Mouse (Mus musculus): ENCODE measurements at regions not wholly inside any gene's neighbourhood (a gene's known extent, or its start where the extent isn't known, plus 50 kb on each side); places are given as distances from the start of the nearest gene placed in this dataset.

- DNase-seq (ENCODE audit: extremely low read depth), result no peak
- H3K79me2 ChIP-seq (replicated peaks; ENCODE audit: control insufficient read depth, extremely low read depth, insufficient read depth, poor library complexity, severe bottlenecking), result no peaks in the 10 kb centered on the region
- H3K9me3 ChIP-seq (replicated peaks; ENCODE audit: low read length), result no peaks in the 10 kb centered on the region
- H3K9ac ChIP-seq (ENCODE audit: insufficient read depth, low read depth), result no peak overlapping the region
- TF ChIP-seq ZMIZ1 (IDR thresholded peaks at IDR 0.05; ENCODE audit: low read depth, low read length) (no peak), USF1 (IDR thresholded peaks at IDR 0.05; ENCODE audit: low read depth, low read length) (no peak), JUND (conservative IDR thresholded peaks at IDR 0.05; ENCODE audit: low read depth, low read length) (no peak), TCF12 (IDR thresholded peaks at IDR 0.05; ENCODE audit: low read depth, low read length) (no peak), CHD1 (IDR thresholded peaks at IDR 0.05; ENCODE audit: low read depth, low read length) (no peak), ZC3H11A (IDR thresholded peaks at IDR 0.05; ENCODE audit: low read depth, low read length) (no peak), USF2 (conservative IDR thresholded peaks at IDR 0.05; ENCODE audit: low read depth, low read length) (no peak), EP300 (IDR thresholded peaks at IDR 0.05; ENCODE audit: low read length) (no peak), ZKSCAN1 (IDR thresholded peaks at IDR 0.05; ENCODE audit: borderline replicate concordance, low read depth, low read length) (no peak), PAX5 (IDR thresholded peaks at IDR 0.05; ENCODE audit: low read length) (no peak), UBTF (IDR thresholded peaks at IDR 0.05; ENCODE audit: low read depth, low read length) (no peak), KAT2A (IDR thresholded peaks at IDR 0.05; ENCODE audit: insufficient replicate concordance, low read length) (no peak), ZNF384 (IDR thresholded peaks at IDR 0.05; ENCODE audit: low read depth, low read length) (no peak), JUN (IDR thresholded peaks at IDR 0.05; ENCODE audit: insufficient read depth, low read depth, low read length) (no peak), CHD2 (IDR thresholded peaks at IDR 0.05; ENCODE audit: low read length) (no peak), RAD21 (IDR thresholded peaks at IDR 0.05; ENCODE audit: low read depth, low read length) (no peak), RCOR1 (conservative IDR thresholded peaks at IDR 0.05; ENCODE audit: low read depth, low read length) (no peak)
- H3K4me3 ChIP-seq (replicated peaks in 1 of 3; ENCODE audit: low read depth in 2 of 3, low read length in 2 of 3, poor library complexity in 1 of 3), result no peak overlapping the region
- dilution Hi-C loops (cut with MboI; ENCODE audit: extremely low pct_ligation_motif_present, extremely low pct_unique_long_range_greater_than_20kb, low sequenced_read_pairs), result no loop called here
- no peaks in the 10 kb centered on the region for H3K27me3 ChIP-seq (replicated peaks)
- H3K4me2 ChIP-seq (ENCODE audit: insufficient read depth, low read depth, poor library complexity, severe bottlenecking), result no peak overlapping the region
- peaks cover 16 to 48% of the 10 kb centered on the region in 2 experiments for H3K36me3 ChIP-seq (replicated peaks in 1 of 2; ENCODE audit: control insufficient read depth in 1 of 2, insufficient read depth in 1 of 2, low read length in 1 of 2)
- no peak overlapping the region for H3K27ac ChIP-seq (ENCODE audit: insufficient read depth, low read depth)
- in situ Hi-C loops (cut with MboI; ENCODE audit: low pct_ligation_motif_present, low pct_unique_long_range_greater_than_20kb, low sequenced_read_pairs), result no loop called here
- no peaks in the 10 kb centered on the region for H3K4me1 ChIP-seq (ENCODE audit: control insufficient read depth in 1 of 2, insufficient read depth in 2 of 2)
These were observed 160.8 kb downstream of the Katnal1 start for GRCm38 (mm10) chr5:148768346-148768745.

- H3K27ac ChIP-seq (ENCODE audit: insufficient read depth, low read depth), result no peak overlapping the region
- no peaks in the 10 kb centered on the region for H3K4me1 ChIP-seq (ENCODE audit: control insufficient read depth in 1 of 2, insufficient read depth in 2 of 2)
- DNase-seq (ENCODE audit: extremely low read depth), result no peak
- TF ChIP-seq JUND (conservative IDR thresholded peaks at IDR 0.05; ENCODE audit: low read depth, low read length), result no peak
- no peak for TF ChIP-seq ZKSCAN1 (IDR thresholded peaks at IDR 0.05; ENCODE audit: borderline replicate concordance, low read depth, low read length)
- no peak for TF ChIP-seq ZMIZ1 (IDR thresholded peaks at IDR 0.05; ENCODE audit: low read depth, low read length)
- no peak for TF ChIP-seq USF2 (conservative IDR thresholded peaks at IDR 0.05; ENCODE audit: low read depth, low read length)
- no peak for TF ChIP-seq POLR2A (IDR thresholded peaks at IDR 0.05; ENCODE audit: low read depth, low read length)
- TF ChIP-seq HCFC1 (IDR thresholded peaks at IDR 0.05; ENCODE audit: low read depth, low read length), result no peak
- no peak for TF ChIP-seq BHLHE40 (IDR thresholded peaks at IDR 0.05; ENCODE audit: low read depth, low read length)
- no peak overlapping the region for H3K4me3 ChIP-seq (replicated peaks in 1 of 3; ENCODE audit: low read depth in 2 of 3, low read length in 2 of 3, poor library complexity in 1 of 3)
- no peaks in the 10 kb centered on the region for H3K27me3 ChIP-seq (replicated peaks)
- no peaks in the 10 kb centered on the region for H3K79me2 ChIP-seq (replicated peaks; ENCODE audit: control insufficient read depth, extremely low read depth, insufficient read depth, poor library complexity, severe bottlenecking)
- H3K9ac ChIP-seq (ENCODE audit: insufficient read depth, low read depth), result no peak overlapping the region
- H3K4me2 ChIP-seq (ENCODE audit: insufficient read depth, low read depth, poor library complexity, severe bottlenecking), result no peak overlapping the region
- in situ Hi-C loops (cut with MboI; ENCODE audit: low pct_ligation_motif_present, low pct_unique_long_range_greater_than_20kb, low sequenced_read_pairs) (no loop called here), dilution Hi-C loops (cut with MboI; ENCODE audit: extremely low pct_ligation_motif_present, extremely low pct_unique_long_range_greater_than_20kb, low sequenced_read_pairs) (no loop called here)
- H3K9me3 ChIP-seq (replicated peaks; ENCODE audit: low read length), result no peaks in the 10 kb centered on the region
- H3K36me3 ChIP-seq (replicated peaks in 1 of 2; ENCODE audit: control insufficient read depth in 1 of 2, insufficient read depth in 1 of 2, low read length in 1 of 2), result peaks cover 12 to 53% of the 10 kb centered on the region in 2 experiments
These were observed 163.1 kb downstream of the Katnal1 start for GRCm38 (mm10) chr5:148765993-148766392.

Data from CH12.LX (cell line).